ENCODE assay signal across 19 mouse cellular contexts in the genomic region with DNA sequence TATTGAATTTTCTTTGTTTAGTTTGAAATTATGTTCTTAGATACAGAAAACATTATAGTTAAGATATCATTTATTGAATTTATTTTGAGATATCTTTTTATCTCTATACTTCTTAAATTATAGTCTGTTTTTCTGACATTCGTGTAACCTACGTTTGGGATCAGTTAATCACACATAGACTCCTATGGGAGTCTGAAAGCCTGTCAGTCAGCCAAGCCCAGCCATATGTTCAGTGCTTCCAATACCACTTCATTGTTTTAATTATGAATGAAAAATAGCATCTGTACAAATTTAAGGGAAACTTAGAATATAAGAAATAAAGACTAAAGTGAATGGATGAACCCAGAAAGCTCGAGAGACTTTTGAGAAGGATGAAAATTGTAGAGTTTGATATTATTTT. TPM values are rescaled to one million over a fixed set of nuclear protein-coding genes. Genes with fewer than 3 reads are reported as not detected.
"Had no signal": no experiment of that assay in that cellular context is flagged by ENCODE, and none has a peak within 500 bp of the region (broad histone marks: within the 10 kb centered on the region; RNA-seq: fewer than 3 reads in every experiment).

No protein-coding gene starts in this region.

- H3K9ac ChIP-seq: lung, embryonic 14.5 days; midbrain, embryonic 13.5 days; midbrain, embryonic 15.5 days; neural tube, embryonic 13.5 days; neural tube, embryonic 15.5 days; stomach, embryonic 15.5 days had no signal

- H3K4me1 ChIP-seq: midbrain, embryonic 15.5 days; neural tube, embryonic 15.5 days; stomach, embryonic 15.5 days had no signal

- H3K27me3 ChIP-seq: midbrain, embryonic 13.5 days; midbrain, embryonic 15.5 days; neural tube, embryonic 13.5 days; neural tube, embryonic 15.5 days; stomach, embryonic 15.5 days had no signal

- H3K36me3 ChIP-seq: stomach, embryonic 15.5 days had no signal

- H3K4me2 ChIP-seq: lung, embryonic 14.5 days; midbrain, embryonic 13.5 days; midbrain, embryonic 15.5 days; neural tube, embryonic 13.5 days; neural tube, embryonic 15.5 days; stomach, embryonic 15.5 days had no signal

- DNase-seq: lung, adult 18-20 months; lung, embryonic 14.5 days; lung, postnatal 10 days; lung, postnatal 4 days; right cerebral cortex, postnatal 14 days; thymus, adult 2 months; thymus, postnatal 25 days; thymus, postnatal 4 days had no signal

- H3K27ac ChIP-seq: midbrain, embryonic 10.5 days; midbrain, embryonic 13.5 days; midbrain, embryonic 15.5 days; neural tube, embryonic 13.5 days; neural tube, embryonic 15.5 days; stomach, embryonic 15.5 days; stomach, postnatal 0 days had no signal

- H3K9me3 ChIP-seq: midbrain, embryonic 10.5 days; midbrain, embryonic 13.5 days; midbrain, embryonic 15.5 days; neural tube, embryonic 13.5 days; neural tube, embryonic 15.5 days; stomach, embryonic 15.5 days had no signal

- ATAC-seq: midbrain, embryonic 13.5 days; midbrain, embryonic 15.5 days had no signal

- H3K4me3 ChIP-seq: midbrain, embryonic 10.5 days; midbrain, embryonic 13.5 days; midbrain, embryonic 15.5 days; myocyte; neural tube, embryonic 13.5 days; neural tube, embryonic 15.5 days; stomach, embryonic 15.5 days had no signal

RNA-seq across cellular contexts. Expression of a gene that starts 23.1 kb away (rescaled TPM):
- polyA plus RNA-seq: spleen, adult 2 months; testis, adult 2 months; thymus, adult 2 months; urinary bladder, adult 2 months had no signal
